ENCODE assay signal across 30 mouse cellular contexts in the genomic region with DNA sequence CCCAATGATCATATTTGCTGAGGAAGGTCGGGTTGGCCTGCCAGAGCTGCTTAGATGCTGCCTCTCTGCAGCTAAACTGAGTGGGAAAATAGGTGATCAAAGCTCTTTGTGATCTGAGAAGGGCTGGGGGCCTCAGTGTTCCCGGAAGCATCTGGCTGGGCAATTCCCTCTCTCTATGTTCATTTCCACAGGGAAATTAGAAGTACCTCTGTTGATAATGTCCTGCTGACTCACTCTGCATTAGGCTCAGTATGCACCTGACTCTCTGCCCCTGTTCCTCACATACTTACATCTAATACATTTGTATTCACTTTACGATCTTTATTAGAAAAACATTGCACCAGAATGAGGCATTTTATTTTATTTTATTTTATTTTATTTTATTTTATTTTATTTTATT.
A peak's percentile ranks its signal among the peaks of the same experiment; 100 is the strongest.
DNase-seq lines count a peak whose midpoint lies in the region; ATAC-seq and TF ChIP-seq lines count a peak whose summit lies in the region.
"Had no signal": no experiment of that assay in that cellular context is flagged by ENCODE, and none has a peak within 500 bp of the region (broad histone marks: within the 10 kb centered on the region; RNA-seq: fewer than 3 reads in every experiment).

No protein-coding gene starts in this region.

- H3K27me3 ChIP-seq in hindbrain, embryonic 10.5 days (ENCODE audit: insufficient read depth, poor library complexity, severe bottlenecking), result no peaks in the 10 kb centered on the region
- H3K27me3 ChIP-seq in hindbrain, postnatal 0 days (ENCODE audit: insufficient read depth, low read length), result no peaks in the 10 kb centered on the region
- H3K27me3 ChIP-seq in midbrain, embryonic 14.5 days (ENCODE audit: control insufficient read depth, insufficient read depth, low read length), result no peaks in the 10 kb centered on the region
- no peaks in the 10 kb centered on the region for H3K27me3 ChIP-seq in midbrain, embryonic 16.5 days (ENCODE audit: control insufficient read depth, insufficient read depth, low read depth, low read length)
- no peaks in the 10 kb centered on the region for H3K27me3 ChIP-seq in hindbrain, embryonic 13.5 days
- H3K27me3 ChIP-seq in neural tube, embryonic 14.5 days (ENCODE audit: control insufficient read depth, insufficient read depth, low read length), result no peaks in the 10 kb centered on the region
- H3K27me3 ChIP-seq: embryonic facial prominence, embryonic 12.5 days; heart, embryonic 12.5 days had no signal

- ATAC-seq in hindbrain, postnatal 0 days, result no peak
- ATAC-seq in midbrain, embryonic 14.5 days (ENCODE audit: low FRiP score, low TSS enrichment), result no peak
- ATAC-seq in midbrain, embryonic 16.5 days, result no peak
- peak; percentile 57; the same call in 1 of the 2 replicates for ATAC-seq in hindbrain, embryonic 13.5 days (ENCODE audit: low FRiP score)
- ATAC-seq in neural tube, embryonic 14.5 days (ENCODE audit: low read depth), result peak; percentile 60; the same call in 1 of the 2 replicates
- ATAC-seq: CD4-positive, CD25-positive, alpha-beta regulatory T cell, adult 4 months; forebrain, postnatal 0 days; inflammation-experienced regulatory T-cells, adult 6 months had no signal

- no peaks in the 10 kb centered on the region for H3K4me1 ChIP-seq in hindbrain, embryonic 10.5 days (replicated peaks)
- H3K4me1 ChIP-seq in hindbrain, postnatal 0 days (ENCODE audit: insufficient read depth, low read length), result no peaks in the 10 kb centered on the region
- H3K4me1 ChIP-seq in midbrain, embryonic 14.5 days (ENCODE audit: control insufficient read depth, insufficient read depth, low read length), result no peaks in the 10 kb centered on the region
- H3K4me1 ChIP-seq in midbrain, embryonic 16.5 days (ENCODE audit: control insufficient read depth, insufficient read depth, low read length), result no peaks in the 10 kb centered on the region
- no peaks in the 10 kb centered on the region for H3K4me1 ChIP-seq in hindbrain, embryonic 13.5 days (replicated peaks)
- no peaks in the 10 kb centered on the region for H3K4me1 ChIP-seq in neural tube, embryonic 14.5 days (ENCODE audit: control insufficient read depth, insufficient read depth, low read length)
- H3K4me1 ChIP-seq: embryonic facial prominence, embryonic 12.5 days; forebrain, embryonic 10.5 days; heart, embryonic 12.5 days had no signal

- no peak overlapping the region for H3K9ac ChIP-seq in hindbrain, postnatal 0 days (replicated peaks; ENCODE audit: low read length)
- no peak overlapping the region for H3K9ac ChIP-seq in midbrain, embryonic 14.5 days (replicated peaks; ENCODE audit: low read length)
- H3K9ac ChIP-seq in midbrain, embryonic 16.5 days (ENCODE audit: low read depth, low read length), result no peak overlapping the region
- no peak overlapping the region for H3K9ac ChIP-seq in hindbrain, embryonic 13.5 days
- no peak overlapping the region for H3K9ac ChIP-seq in neural tube, embryonic 14.5 days (replicated peaks; ENCODE audit: low read depth, low read length)
- H3K9ac ChIP-seq: embryonic facial prominence, embryonic 12.5 days; forebrain, postnatal 0 days; heart, embryonic 12.5 days; liver, embryonic 14.5 days had no signal

- H3K9me3 ChIP-seq in hindbrain, embryonic 10.5 days, result no peaks in the 10 kb centered on the region
- no peaks in the 10 kb centered on the region for H3K9me3 ChIP-seq in hindbrain, postnatal 0 days (ENCODE audit: low read length)
- H3K9me3 ChIP-seq in midbrain, embryonic 14.5 days (ENCODE audit: control insufficient read depth, low read length), result no peaks in the 10 kb centered on the region
- 0 out of 2 replicates have a peak, but pooled peaks cover 2% of the 10 kb centered on the region for H3K9me3 ChIP-seq in midbrain, embryonic 16.5 days (replicated peaks; ENCODE audit: control insufficient read depth, low read length, poor library complexity, severe bottlenecking)
- H3K9me3 ChIP-seq in hindbrain, embryonic 13.5 days, result no peaks in the 10 kb centered on the region
- H3K9me3 ChIP-seq in neural tube, embryonic 14.5 days (ENCODE audit: control insufficient read depth, low read length), result no peaks in the 10 kb centered on the region
- H3K9me3 ChIP-seq: embryonic facial prominence, embryonic 12.5 days; forebrain, embryonic 10.5 days; heart, embryonic 12.5 days had no signal

- H3K4me3 ChIP-seq in hindbrain, embryonic 10.5 days, result no peak overlapping the region
- no peak overlapping the region for H3K4me3 ChIP-seq in hindbrain, postnatal 0 days (ENCODE audit: low read length)
- H3K4me3 ChIP-seq in midbrain, embryonic 14.5 days (replicated peaks; ENCODE audit: low read depth, low read length), result no peak overlapping the region
- H3K4me3 ChIP-seq in midbrain, embryonic 16.5 days (ENCODE audit: low read depth, low read length), result no peak overlapping the region
- H3K4me3 ChIP-seq in hindbrain, embryonic 13.5 days, result no peak overlapping the region
- H3K4me3 ChIP-seq in neural tube, embryonic 14.5 days (ENCODE audit: low read depth, low read length), result no peak overlapping the region
- H3K4me3 ChIP-seq: embryonic facial prominence, embryonic 12.5 days; forebrain, embryonic 10.5 days; heart, adult 2 months; heart, embryonic 12.5 days; myocyte had no signal

- WGBS in hindbrain, embryonic 10.5 days, result 69% methylated on average over 3 of the region's 3 CpGs
- WGBS in hindbrain, postnatal 0 days, result 55% methylated on average over 3 of the region's 3 CpGs
- 52% methylated on average over 3 of the region's 3 CpGs for WGBS in midbrain, embryonic 14.5 days
- 52% methylated on average over 3 of the region's 3 CpGs for WGBS in midbrain, embryonic 16.5 days
- WGBS in hindbrain, embryonic 13.5 days, result 49% methylated on average over 3 of the region's 3 CpGs
- 39% methylated on average over 3 of the region's 3 CpGs for WGBS in neural tube, embryonic 14.5 days

- H3K36me3 ChIP-seq in hindbrain, embryonic 10.5 days, result no peaks in the 10 kb centered on the region
- no peaks in the 10 kb centered on the region for H3K36me3 ChIP-seq in hindbrain, postnatal 0 days (ENCODE audit: insufficient read depth, low read length)
- no peaks in the 10 kb centered on the region for H3K36me3 ChIP-seq in midbrain, embryonic 14.5 days (ENCODE audit: control insufficient read depth, insufficient read depth, low read length)
- no peaks in the 10 kb centered on the region for H3K36me3 ChIP-seq in midbrain, embryonic 16.5 days (ENCODE audit: control insufficient read depth, insufficient read depth, low read length)
- H3K36me3 ChIP-seq in hindbrain, embryonic 13.5 days, result no peaks in the 10 kb centered on the region
- H3K36me3 ChIP-seq in neural tube, embryonic 14.5 days (ENCODE audit: control insufficient read depth, insufficient read depth, low read length), result no peaks in the 10 kb centered on the region
- H3K36me3 ChIP-seq: embryonic facial prominence, embryonic 12.5 days; forebrain, embryonic 10.5 days; heart, embryonic 12.5 days had no signal

- H3K27ac ChIP-seq in hindbrain, embryonic 10.5 days, result no peak overlapping the region
- H3K27ac ChIP-seq in hindbrain, postnatal 0 days, result no peak overlapping the region
- no peak overlapping the region for H3K27ac ChIP-seq in midbrain, embryonic 14.5 days (replicated peaks; ENCODE audit: low read depth, low read length)
- H3K27ac ChIP-seq in midbrain, embryonic 16.5 days (ENCODE audit: low read length), result no peak overlapping the region
- H3K27ac ChIP-seq in hindbrain, embryonic 13.5 days, result no peak overlapping the region
- no peak overlapping the region for H3K27ac ChIP-seq in neural tube, embryonic 14.5 days (ENCODE audit: low read depth, low read length)
- H3K27ac ChIP-seq: embryonic facial prominence, embryonic 12.5 days; forebrain, embryonic 10.5 days; heart, adult 2 months; liver, embryonic 14.5 days; macrophage had no signal

- DNase-seq in hindbrain, embryonic 10.5 days (ENCODE audit: low spot score), result peak; percentile 2
- DNase-seq in hindbrain, postnatal 0 days (ENCODE audit: low spot score), result no peak
- peak; percentile 5 for DNase-seq in midbrain, embryonic 14.5 days
- no peak for DNase-seq in layer of hippocampus, postnatal 36 days
- DNase-seq: adrenal gland, postnatal 25 days; cerebellum, adult 18-20 months; cerebellum, postnatal 10 days; forebrain, postnatal 0 days; heart, adult 2 months; heart, postnatal 4 days; kidney, adult 11 months; kidney, postnatal 14 days; layer of hippocampus, adult 9-11 months; liver; lung, adult 2 months; lung, postnatal 10 days; right cerebral cortex, postnatal 4 days; thymus, adult 2 months; thymus, postnatal 4 days had no signal

- no peak for TF ChIP-seq CTCF in hindbrain, postnatal 0 days (IDR thresholded peaks at IDR 0.05; ENCODE audit: low read depth)

- H3K4me2 ChIP-seq in hindbrain, postnatal 0 days (ENCODE audit: low read depth, low read length), result no peak overlapping the region
- no peak overlapping the region for H3K4me2 ChIP-seq in midbrain, embryonic 14.5 days (ENCODE audit: low read length)
- H3K4me2 ChIP-seq in midbrain, embryonic 16.5 days (ENCODE audit: low read length), result no peak overlapping the region
- H3K4me2 ChIP-seq in hindbrain, embryonic 13.5 days, result no peak overlapping the region
- no peak overlapping the region for H3K4me2 ChIP-seq in neural tube, embryonic 14.5 days (ENCODE audit: low read depth, low read length)
- H3K4me2 ChIP-seq: embryonic facial prominence, embryonic 12.5 days; heart, embryonic 12.5 days had no signal

Comparison
In these comparisons a context has a peak if more than half of its experiments do, and no peak if none do; other contexts are left out.
1. DNase-seq: peak in hindbrain, embryonic 10.5 days (single experiment) and midbrain, embryonic 14.5 days (single experiment); none in hindbrain, postnatal 0 days (single experiment) and layer of hippocampus, postnatal 36 days (0 of 2).
2. ATAC-seq: peak in hindbrain, embryonic 13.5 days (single experiment) and neural tube, embryonic 14.5 days (single experiment); none in hindbrain, postnatal 0 days (single experiment), midbrain, embryonic 14.5 days (single experiment) and midbrain, embryonic 16.5 days (single experiment).